Mouse (Mus musculus) neutrophil, adult 5-6 weeks (primary cell): Measurements from ENCODE around the gene 1700067K01Rik. TPM values are rescaled to one million over a fixed set of nuclear protein-coding genes. Genes with fewer than 3 reads are reported as not detected.

Experiments used
- ATAC-seq: fragments of 151-379, 151-347 bp; 2 replicates; pipeline ENCODE4 v1.8.0; 2017; ENCODE audit warnings: mild to moderate bottlenecking, moderate TSS enrichment; ENCODE audit not compliant: insufficient number of reproducible peaks, poor library complexity, low FRiP score, severe bottlenecking; ENCODE audit errors: extremely low read depth
- total RNA-seq: library from RNA; stranded (forward); fragments of 200-1000 nt; gene quantifications from 2 replicates; pipeline ENCODE4 v1.2.3, GENCODE M21; 2017

Gene 1700067K01Rik
- total RNA-seq, 1 experiment from 2014 or later: 2.4 TPM

DNA sequence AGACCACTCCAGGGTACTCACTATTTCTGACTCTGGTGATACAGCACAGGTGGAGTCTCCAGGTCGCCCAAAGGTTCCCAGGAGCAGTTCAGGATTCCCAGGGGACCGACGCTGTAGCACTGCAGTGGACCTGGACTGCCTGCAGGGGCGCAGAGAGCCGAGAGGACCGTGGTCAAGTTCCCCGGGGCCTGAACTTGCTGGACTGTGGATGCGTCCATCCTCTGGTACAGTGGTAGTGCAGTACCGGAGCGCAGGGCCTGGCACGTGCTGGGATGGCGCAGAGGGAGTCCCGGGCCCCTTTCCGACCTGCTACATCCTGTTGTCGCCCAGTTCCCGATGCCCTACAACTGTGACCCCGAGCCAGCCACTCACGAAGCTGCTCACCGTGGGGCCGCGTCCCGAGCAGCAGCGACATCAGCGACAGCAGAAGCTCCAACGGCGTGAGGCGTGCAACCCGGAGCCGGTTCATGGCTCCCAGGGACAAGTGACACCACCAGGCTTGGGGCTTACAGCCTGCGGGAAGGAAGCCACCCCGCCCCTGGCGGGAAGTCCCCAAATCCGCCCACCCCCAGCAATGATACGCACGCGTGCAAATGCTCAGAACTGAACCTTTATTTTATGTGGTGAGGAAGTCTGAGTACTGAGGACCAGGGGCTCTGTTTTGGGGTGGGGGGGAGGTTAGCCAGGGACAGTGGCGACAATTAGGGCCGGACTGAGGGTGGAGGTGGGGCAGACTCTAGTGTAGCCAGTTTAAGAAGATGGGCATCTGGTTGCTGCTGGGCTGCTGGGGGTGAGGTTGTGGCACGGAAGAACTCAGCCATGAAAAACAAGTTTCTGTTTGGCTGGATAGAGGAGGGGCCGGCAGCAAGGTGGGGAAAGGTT, 41.0 kb downstream of the 1700067K01Rik start, which contains the start of gene Il27ra:
Gene Il27ra (minus strand): TSS at position 524 of the 882 bp plus-strand sequence.
- peak; percentile 63 for ATAC-seq

GRCm38 (mm10) chr8:84042948-84043342, 41.6 kb downstream of the 1700067K01Rik start:
- no peak for ATAC-seq

- no peak for ATAC-seq
Measured at GRCm38 (mm10) chr8:84044103-84044502, 42.8 kb downstream of the 1700067K01Rik start.

DNA sequence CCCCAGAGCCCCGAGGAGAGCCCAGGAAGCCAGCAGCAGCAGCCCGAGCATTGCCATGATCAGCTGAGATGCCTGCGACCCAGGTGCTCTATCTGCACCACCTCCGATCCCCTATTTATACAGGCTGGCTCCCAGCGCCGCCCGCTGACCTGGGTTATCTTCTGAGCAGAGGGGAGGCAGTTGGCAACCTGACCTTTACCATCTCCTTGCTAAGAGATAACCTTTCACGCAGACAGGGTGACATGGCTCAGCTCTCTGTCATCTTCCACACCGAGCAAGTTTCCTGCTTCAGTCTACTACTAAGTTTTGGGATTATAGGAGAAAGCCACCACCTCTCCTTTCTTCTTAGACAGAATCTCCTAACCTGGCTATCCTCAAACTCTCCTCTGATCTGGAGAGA, 43.6 kb downstream of the 1700067K01Rik start, which contains the start of gene Rln3:
Gene Rln3 (minus strand): TSS at position 101 of the 400 bp plus-strand sequence.
- no peak for ATAC-seq

GRCm38 (mm10) chr8:84046505-84046904, 45.2 kb downstream of the 1700067K01Rik start:
- no peak for ATAC-seq

DNA sequence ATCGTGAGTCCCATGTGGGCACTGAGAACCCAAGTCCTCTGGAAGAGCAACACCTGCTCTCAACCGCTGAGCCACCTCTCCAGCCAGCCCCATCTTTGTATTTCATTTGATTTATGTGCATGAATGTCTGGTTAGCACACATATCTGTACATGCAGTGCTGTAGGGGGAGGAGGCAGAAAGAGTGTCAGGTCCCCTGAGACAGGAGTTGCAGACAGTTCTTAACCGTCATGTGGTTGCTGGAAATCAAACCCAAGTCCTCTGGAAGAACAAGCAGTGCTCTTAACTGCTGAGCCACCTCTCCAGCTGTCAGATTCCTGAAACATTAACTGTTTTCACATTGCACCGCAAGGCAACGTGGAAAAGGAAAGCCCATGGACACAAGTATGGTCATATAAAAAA, 46.9 kb downstream of the 1700067K01Rik start:
- no peak for ATAC-seq

GRCm38 (mm10) chr8:84052746-84053145, 51.4 kb downstream of the 1700067K01Rik start:
- no peak for ATAC-seq

- ATAC-seq: no peak
Measured at GRCm38 (mm10) chr8:84053229-84053628, 51.9 kb downstream of the 1700067K01Rik start.

Other genes with a start within 250 kb of the 1700067K01Rik start
- gene Adgrl1, start 101.4 kb upstream of the 1700067K01Rik start, total RNA-seq: 2.8 and 5.5 TPM in 2 replicates
- 0.93 and 1.7 TPM in 2 replicates for gene Gm10644, start 46.3 kb upstream of the 1700067K01Rik start, total RNA-seq
- gene Asf1b, start 46.0 kb upstream of the 1700067K01Rik start, total RNA-seq: 0.70 and 2.3 TPM in 2 replicates
- 13.4 and 17.1 TPM in 2 replicates for gene Prkaca, start 28.5 kb upstream of the 1700067K01Rik start, total RNA-seq
- gene Samd1, start 3.8 kb upstream of the 1700067K01Rik start, total RNA-seq: 42.8 and 44.8 TPM in 2 replicates
- not detected in 2 replicates for gene 2210011C24Rik, start 10.7 kb downstream of the 1700067K01Rik start, total RNA-seq
- 0.25 and 0.35 TPM in 2 replicates for gene Palm3, start 20.0 kb downstream of the 1700067K01Rik start, total RNA-seq
- 47.3 and 47.8 TPM in 2 replicates for gene Il27ra, start 41.1 kb downstream of the 1700067K01Rik start, total RNA-seq
- gene Rln3, start 43.5 kb downstream of the 1700067K01Rik start, total RNA-seq: not detected in 2 replicates
- gene Gm10643, start 63.6 kb downstream of the 1700067K01Rik start, total RNA-seq: 12.3 and 12.5 TPM in 2 replicates
- gene Rfx1, start 65.3 kb downstream of the 1700067K01Rik start, total RNA-seq: 35.2 and 37.9 TPM in 2 replicates
- 18.7 and 20.5 TPM in 2 replicates for gene Dcaf15, start 103.3 kb downstream of the 1700067K01Rik start, total RNA-seq
- 0.61 and 1.3 TPM in 2 replicates for gene Podnl1, start 124.5 kb downstream of the 1700067K01Rik start, total RNA-seq
- gene Cc2d1a, start 146.4 kb downstream of the 1700067K01Rik start, total RNA-seq: 15.7 and 17.7 TPM in 2 replicates
- 0.93 and 2.7 TPM in 2 replicates for gene 4930432K21Rik, start 146.5 kb downstream of the 1700067K01Rik start, total RNA-seq
- gene Nanos3, start 183.7 kb downstream of the 1700067K01Rik start, total RNA-seq: not detected in 2 replicates
- gene Zswim4, start 235.6 kb downstream of the 1700067K01Rik start, total RNA-seq: 23.6 and 28.4 TPM in 2 replicates
- 130 and 147 TPM in 2 replicates for gene D8Ertd738e, start 248.2 kb downstream of the 1700067K01Rik start, total RNA-seq